ENCODE assay signal across 15 mouse cellular contexts in genomic region chr2:68457455-68458032, GRCm38 (mm10).
"Had no signal": no experiment of that assay in that cellular context is flagged by ENCODE, and none has a peak within 500 bp of the region (broad histone marks: within the 10 kb centered on the region; RNA-seq: fewer than 3 reads in every experiment).

No protein-coding gene starts in this region.

- H3K4me1 ChIP-seq: limb, embryonic 15.5 days; liver, embryonic 12.5 days; midbrain, embryonic 10.5 days; neural tube, embryonic 12.5 days had no signal

- H3K9ac ChIP-seq: limb, embryonic 15.5 days; liver, embryonic 12.5 days; lung, embryonic 14.5 days; neural tube, embryonic 12.5 days; stomach, embryonic 15.5 days had no signal

- H3K9me3 ChIP-seq: limb, embryonic 15.5 days; liver, embryonic 12.5 days; midbrain, embryonic 10.5 days; neural tube, embryonic 12.5 days; stomach, embryonic 15.5 days had no signal

- H3K27me3 ChIP-seq: limb, embryonic 15.5 days; liver, embryonic 12.5 days; neural tube, embryonic 12.5 days; stomach, embryonic 15.5 days had no signal

- H3K36me3 ChIP-seq: liver, embryonic 12.5 days had no signal

- H3K4me2 ChIP-seq: limb, embryonic 15.5 days; liver, embryonic 12.5 days; lung, embryonic 14.5 days; neural tube, embryonic 12.5 days; stomach, embryonic 15.5 days had no signal

- H3K27ac ChIP-seq: limb, embryonic 15.5 days; liver, embryonic 12.5 days; midbrain, embryonic 10.5 days; neural tube, embryonic 12.5 days; stomach, embryonic 15.5 days had no signal

- ATAC-seq: liver, embryonic 12.5 days had no signal

- H3K4me3 ChIP-seq: limb, embryonic 15.5 days; liver, embryonic 12.5 days; midbrain, embryonic 10.5 days; myocyte; neural tube, embryonic 12.5 days; stomach, embryonic 15.5 days had no signal

- DNase-seq: kidney, postnatal 10 days; layer of hippocampus, postnatal 36 days; lung, embryonic 14.5 days; lung, postnatal 10 days; lung, postnatal 4 days; midbrain, embryonic 14.5 days; spleen, adult 18-20 months; thymus, adult 2 months; thymus, postnatal 25 days had no signal
